Mouse (Mus musculus) neutrophil, adult 65 days (primary cell): ENCODE data around the gene Gm13762. TPM values are rescaled to one million over a fixed set of nuclear protein-coding genes. Genes with fewer than 3 reads are reported as not detected.

Source experiments
- total RNA-seq: library from RNA; stranded (reverse); gene quantifications from 2 replicates; pipeline ENCODE4 v1.2.4, GENCODE M21; 2023

Gm13762 gene
- not detected in 2 replicates for total RNA-seq

GRCm38 (mm10) chr2:88980181-88980580 lies at the start of gene Gm13762:
Gm13762 (minus strand) TSS chr2:88980281.

DNA sequence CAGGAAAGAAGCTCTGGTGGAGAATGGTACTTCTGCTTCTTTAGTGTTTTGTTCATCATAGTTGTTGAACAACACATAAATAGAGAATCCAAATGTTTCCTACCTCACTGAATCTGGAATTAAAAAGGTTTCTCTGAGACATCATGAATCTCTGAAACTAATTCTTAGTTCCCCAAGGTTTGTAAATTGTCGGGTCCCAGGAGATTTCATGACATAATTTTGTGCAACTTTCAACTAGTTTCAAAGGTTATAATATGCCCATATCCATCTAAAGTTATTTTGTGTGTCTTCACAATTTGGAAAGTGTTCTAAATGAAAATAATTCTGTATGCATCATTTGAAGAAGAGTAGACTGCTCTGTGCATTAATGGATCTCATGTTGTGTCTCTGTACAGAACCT lies 38.2 kb upstream of the Gm13762 start, which contains the start of gene Olfr1216:
Gene Olfr1216, minus strand, starts transcription at position 101 of the 400 bp plus-strand sequence.

DNA sequence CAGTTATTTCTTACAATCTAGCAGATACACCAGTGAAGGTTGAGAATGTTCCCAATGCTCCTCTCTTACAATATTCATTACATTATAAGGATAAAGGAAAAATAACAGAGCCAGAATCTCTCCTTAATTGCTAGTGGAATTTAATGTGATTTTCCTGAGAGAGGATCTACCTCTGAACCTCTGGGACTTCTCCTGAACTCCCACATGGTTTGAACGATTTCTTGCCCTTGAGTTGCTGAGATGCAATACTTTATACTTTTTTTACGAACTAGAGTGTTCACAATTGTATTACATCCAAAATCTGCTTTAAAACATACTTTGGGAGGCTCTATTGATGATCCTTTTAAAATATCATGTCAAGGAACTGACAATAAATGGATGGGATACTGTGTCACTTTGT lies 26.8 kb upstream of the Gm13762 start, which contains the start of gene Olfr1215:
Gene Olfr1215, minus strand, starts transcription at position 101 of the 400 bp plus-strand sequence.

GRCm38 (mm10) chr2:88992553-88992952 lies 12.5 kb upstream of the Gm13762 start, which contains the start of gene Olfr1214:
Olfr1214 (minus strand) TSS chr2:88992653.

DNA sequence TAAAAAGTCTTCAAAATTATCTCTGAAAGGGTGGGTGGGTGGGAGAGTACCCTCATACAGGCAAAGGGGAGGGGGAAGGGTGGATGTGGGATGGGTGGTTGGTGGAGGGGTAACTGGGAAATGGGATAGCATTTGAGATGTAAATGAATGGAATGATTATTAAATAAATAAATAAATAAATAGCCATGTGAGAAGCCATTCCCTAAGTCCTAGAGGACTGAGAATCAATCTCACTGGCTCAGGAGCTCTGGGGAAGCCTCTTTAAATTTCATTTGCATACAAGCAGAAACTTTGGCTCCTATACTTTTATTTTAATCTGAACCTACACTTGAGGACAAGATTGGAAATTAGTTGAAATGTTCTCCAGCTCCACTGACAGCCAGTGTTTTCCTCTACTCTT lies 26.4 kb downstream of the Gm13762 start, which contains the start of gene Olfr1212:
Gene Olfr1212, plus strand, starts transcription at position 301 of the 400 bp plus-strand sequence.

DNA sequence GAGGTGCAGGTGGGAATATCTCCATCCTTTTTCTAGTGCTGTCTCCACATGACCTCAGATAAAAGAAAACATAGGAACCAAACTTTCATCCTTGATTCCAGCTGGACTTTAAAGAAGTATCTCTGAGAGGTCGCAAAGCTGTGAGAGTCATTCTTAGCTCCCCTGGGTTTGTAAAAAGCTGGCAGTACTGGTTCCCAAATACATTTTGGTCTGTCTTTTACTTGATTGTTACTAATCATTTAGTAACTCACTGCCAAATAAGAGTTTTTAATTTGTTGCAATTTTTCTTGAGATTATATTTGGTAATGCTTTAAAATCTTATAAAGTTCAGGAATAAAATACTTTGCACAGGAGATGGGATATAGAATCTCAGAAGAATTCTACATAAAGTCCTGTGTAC lies 42.1 kb downstream of the Gm13762 start, which contains the start of gene Olfr1211:
Gene Olfr1211, minus strand, starts transcription at position 101 of the 400 bp plus-strand sequence.

Other genes with a start within 250 kb of the Gm13762 start
- not detected in 2 replicates for gene Olfr1197, start 247.9 kb downstream of the Gm13762 start, total RNA-seq
- gene Olfr1198, start 228.9 kb downstream of the Gm13762 start, total RNA-seq = not detected in 2 replicates
- not detected in 2 replicates for gene Olfr1199, start 219.8 kb downstream of the Gm13762 start, total RNA-seq
- gene Olfr1200, start 209.8 kb downstream of the Gm13762 start, total RNA-seq = not detected in 2 replicates
- not detected in 2 replicates for gene Olfr1201, start 187.2 kb downstream of the Gm13762 start, total RNA-seq
- gene Olfr1202, start 165.8 kb downstream of the Gm13762 start, total RNA-seq = not detected in 2 replicates
- gene Olfr1205, start 150.5 kb downstream of the Gm13762 start, total RNA-seq = not detected in 2 replicates
- gene Olfr1204, start 131.0 kb downstream of the Gm13762 start, total RNA-seq = not detected in 2 replicates
- gene Olfr1206, start 117.0 kb downstream of the Gm13762 start, total RNA-seq = not detected in 2 replicates
- gene Olfr1208, start 78.0 kb downstream of the Gm13762 start, total RNA-seq = not detected in 2 replicates
- gene Olfr1209, start 65.1 kb downstream of the Gm13762 start, total RNA-seq = not detected in 2 replicates
- not detected in 2 replicates for gene Olfr1211, start 42.2 kb downstream of the Gm13762 start, total RNA-seq
- gene Olfr1212, start 26.3 kb downstream of the Gm13762 start, total RNA-seq = not detected in 2 replicates
- gene Olfr1214, start 12.4 kb upstream of the Gm13762 start, total RNA-seq = not detected in 2 replicates
- gene Olfr1215, start 26.7 kb upstream of the Gm13762 start, total RNA-seq = not detected in 2 replicates
- gene Olfr1216, start 38.1 kb upstream of the Gm13762 start, total RNA-seq = not detected in 2 replicates
- not detected in 2 replicates for gene Olfr1217, start 51.8 kb upstream of the Gm13762 start, total RNA-seq
- gene Olfr1218, start 80.9 kb upstream of the Gm13762 start, total RNA-seq = not detected in 2 replicates
- gene Olfr1219, start 103.2 kb upstream of the Gm13762 start, total RNA-seq = not detected in 2 replicates
- not detected in 2 replicates for gene Olfr1220, start 126.6 kb upstream of the Gm13762 start, total RNA-seq
- not detected in 2 replicates for gene Olfr1221, start 137.0 kb upstream of the Gm13762 start, total RNA-seq
- gene Olfr1222, start 152.8 kb upstream of the Gm13762 start, total RNA-seq = not detected in 2 replicates
- gene Olfr1223, start 171.3 kb upstream of the Gm13762 start, total RNA-seq = not detected in 2 replicates
- not detected in 2 replicates for gene Olfr1224-ps1, start 183.8 kb upstream of the Gm13762 start, total RNA-seq
- not detected in 2 replicates for gene Olfr1225, start 194.4 kb upstream of the Gm13762 start, total RNA-seq
- not detected in 2 replicates for gene Olfr1226, start 219.8 kb upstream of the Gm13762 start, total RNA-seq